Comparison of ENCODE assay signal across 10 mouse cellular contexts in the genomic region with DNA sequence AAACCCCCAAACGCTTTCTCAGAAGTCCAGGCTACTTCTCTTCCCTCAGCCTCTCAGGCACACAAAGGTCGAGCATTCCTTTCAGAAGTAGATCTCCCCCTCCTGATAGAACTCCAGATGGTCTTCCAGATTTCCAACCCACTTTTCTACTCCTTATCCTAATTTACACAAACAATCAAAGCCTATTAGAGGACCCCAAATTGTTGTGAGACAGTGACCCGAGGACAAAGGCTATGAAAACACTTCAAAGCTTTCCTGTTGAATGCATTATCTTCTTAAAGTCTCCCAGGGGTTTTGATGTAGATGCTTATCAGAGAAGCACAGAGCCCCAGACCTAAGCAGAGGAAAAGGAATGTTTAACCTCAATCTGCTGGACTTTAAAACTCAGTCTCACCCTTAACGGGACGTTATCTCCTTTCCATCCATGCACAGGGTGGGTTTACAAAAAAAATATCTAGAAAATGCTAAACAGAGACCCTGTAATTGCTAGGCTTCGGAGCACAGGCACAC.
DNase-seq lines count a peak whose midpoint lies in the region; ATAC-seq and TF ChIP-seq lines count a peak whose summit lies in the region.
"Had no signal": no experiment of that assay in that cellular context is flagged by ENCODE, and none has a peak within 500 bp of the region (broad histone marks: within the 10 kb centered on the region; RNA-seq: fewer than 3 reads in every experiment).

No protein-coding gene starts in this region.

- 10% methylated on average over 6 of the region's 6 CpGs for WGBS in intestine, embryonic 14.5 days
- WGBS in intestine, postnatal 0 days, result 18% methylated on average over 6 of the region's 6 CpGs
- WGBS in embryonic facial prominence, embryonic 13.5 days, result 11% methylated on average over 6 of the region's 6 CpGs
- WGBS in hindbrain, embryonic 15.5 days, result 21% methylated on average over 6 of the region's 6 CpGs
- WGBS in midbrain, postnatal 0 days, result 13% methylated on average over 6 of the region's 6 CpGs

- ATAC-seq in intestine, embryonic 14.5 days (replicated peaks; ENCODE audit: low FRiP score, low TSS enrichment, low read depth), result no peak
- ATAC-seq in intestine, postnatal 0 days, result no peak
- no peak for ATAC-seq in embryonic facial prominence, embryonic 13.5 days (ENCODE audit: insufficient number of reproducible peaks, insufficient read depth, low FRiP score, low TSS enrichment, low read depth)
- no peak for ATAC-seq in hindbrain, embryonic 15.5 days (ENCODE audit: low FRiP score, low read depth)
- ATAC-seq in midbrain, postnatal 0 days (ENCODE audit: low FRiP score), result no peak
- ATAC-seq: intestine, embryonic 16.5 days; liver, embryonic 12.5 days had no signal

- H3K27me3 ChIP-seq in intestine, embryonic 14.5 days (replicated peaks; ENCODE audit: control insufficient read depth, insufficient read depth, low read length), result no peaks in the 10 kb centered on the region
- no peaks in the 10 kb centered on the region for H3K27me3 ChIP-seq in intestine, postnatal 0 days (replicated peaks; ENCODE audit: control insufficient read depth, insufficient read depth, low read length)
- H3K27me3 ChIP-seq in embryonic facial prominence, embryonic 13.5 days, result no peaks in the 10 kb centered on the region
- no peaks in the 10 kb centered on the region for H3K27me3 ChIP-seq in hindbrain, embryonic 15.5 days
- H3K27me3 ChIP-seq in midbrain, postnatal 0 days (ENCODE audit: insufficient read depth, low read length), result no peaks in the 10 kb centered on the region
- H3K27me3 ChIP-seq: liver, embryonic 12.5 days had no signal

- TF ChIP-seq CTCF in intestine, postnatal 0 days (IDR thresholded peaks at IDR 0.05; ENCODE audit: low read depth), result no peak
- no peak for TF ChIP-seq CTCF in midbrain, postnatal 0 days (IDR thresholded peaks at IDR 0.05)

- peak overlapping the region; percentile 33 for H3K4me2 ChIP-seq in intestine, embryonic 14.5 days (ENCODE audit: low read length)
- H3K4me2 ChIP-seq in intestine, postnatal 0 days (replicated peaks; ENCODE audit: low read depth), result no peak overlapping the region
- H3K4me2 ChIP-seq in embryonic facial prominence, embryonic 13.5 days, result peak overlapping the region; percentile 51
- peak overlapping the region; percentile 43 for H3K4me2 ChIP-seq in hindbrain, embryonic 15.5 days
- H3K4me2 ChIP-seq in midbrain, postnatal 0 days (ENCODE audit: low read depth, low read length, poor library complexity, severe bottlenecking), result peak overlapping the region; percentile 33
- H3K4me2 ChIP-seq: liver, embryonic 12.5 days had no signal

- H3K4me3 ChIP-seq in intestine, embryonic 14.5 days (ENCODE audit: low read depth, low read length), result no peak overlapping the region
- no peak overlapping the region for H3K4me3 ChIP-seq in intestine, postnatal 0 days (ENCODE audit: low read depth, low read length)
- peak overlapping the region; percentile 21 for H3K4me3 ChIP-seq in embryonic facial prominence, embryonic 13.5 days
- H3K4me3 ChIP-seq in hindbrain, embryonic 15.5 days, result 0 out of 2 replicates have a peak overlapping the region, but pooled peaks have one; percentile 2
- no peak overlapping the region for H3K4me3 ChIP-seq in midbrain, postnatal 0 days (ENCODE audit: low read depth, low read length)
- H3K4me3 ChIP-seq: liver, embryonic 12.5 days had no signal

- no peak overlapping the region for H3K9ac ChIP-seq in intestine, embryonic 14.5 days (ENCODE audit: low read length)
- no peak overlapping the region for H3K9ac ChIP-seq in intestine, postnatal 0 days (ENCODE audit: low read depth, low read length)
- peak overlapping the region; percentile 46; the same call in 1 of the 2 replicates for H3K9ac ChIP-seq in embryonic facial prominence, embryonic 13.5 days
- no peak overlapping the region for H3K9ac ChIP-seq in hindbrain, embryonic 15.5 days
- no peak overlapping the region for H3K9ac ChIP-seq in midbrain, postnatal 0 days (replicated peaks; ENCODE audit: low read length, poor library complexity, severe bottlenecking)
- H3K9ac ChIP-seq: liver, embryonic 12.5 days had no signal

- H3K36me3 ChIP-seq in intestine, embryonic 14.5 days (ENCODE audit: control insufficient read depth, insufficient read depth, low read length), result no peaks in the 10 kb centered on the region
- H3K36me3 ChIP-seq in intestine, postnatal 0 days (ENCODE audit: control insufficient read depth, insufficient read depth), result no peaks in the 10 kb centered on the region
- no peaks in the 10 kb centered on the region for H3K36me3 ChIP-seq in embryonic facial prominence, embryonic 13.5 days
- no peaks in the 10 kb centered on the region for H3K36me3 ChIP-seq in hindbrain, embryonic 15.5 days
- no peaks in the 10 kb centered on the region for H3K36me3 ChIP-seq in midbrain, postnatal 0 days (ENCODE audit: insufficient read depth, low read length)
- H3K36me3 ChIP-seq: liver, embryonic 12.5 days had no signal

- no peak overlapping the region for H3K27ac ChIP-seq in intestine, embryonic 14.5 days (ENCODE audit: low read depth)
- no peak overlapping the region for H3K27ac ChIP-seq in intestine, postnatal 0 days (ENCODE audit: low read depth, low read length)
- peak overlapping the region; percentile 2; the same call in 1 of the 2 replicates for H3K27ac ChIP-seq in embryonic facial prominence, embryonic 13.5 days
- 0 out of 2 replicates have a peak overlapping the region, but pooled peaks have one; percentile 46 for H3K27ac ChIP-seq in hindbrain, embryonic 15.5 days (replicated peaks)
- H3K27ac ChIP-seq in midbrain, postnatal 0 days (ENCODE audit: low read depth, low read length), result no peak overlapping the region
- H3K27ac ChIP-seq: liver, embryonic 12.5 days had no signal

- no peak for DNase-seq in intestine, embryonic 14.5 days (ENCODE audit: low spot score)
- DNase-seq in midbrain, postnatal 0 days (ENCODE audit: low spot score), result no peak
- DNase-seq in cerebellum, postnatal 36 days, result no peak
- DNase-seq in thymus, postnatal 10 days (ENCODE audit: low spot score in 2 of 2), result no peak
- DNase-seq in adrenal gland, postnatal 36 days, result no peak

- no peaks in the 10 kb centered on the region for H3K9me3 ChIP-seq in intestine, embryonic 14.5 days (ENCODE audit: control insufficient read depth, low read length)
- H3K9me3 ChIP-seq in intestine, postnatal 0 days (ENCODE audit: control insufficient read depth), result no peaks in the 10 kb centered on the region
- no peaks in the 10 kb centered on the region for H3K9me3 ChIP-seq in embryonic facial prominence, embryonic 13.5 days
- H3K9me3 ChIP-seq in hindbrain, embryonic 15.5 days, result no peaks in the 10 kb centered on the region
- no peaks in the 10 kb centered on the region for H3K9me3 ChIP-seq in midbrain, postnatal 0 days (ENCODE audit: low read length)
- H3K9me3 ChIP-seq: liver, embryonic 12.5 days had no signal

- H3K4me1 ChIP-seq in intestine, embryonic 14.5 days (replicated peaks; ENCODE audit: control insufficient read depth, insufficient read depth, low read length), result 0 out of 2 replicates have a peak, but pooled peaks cover 4% of the 10 kb centered on the region
- no peaks in the 10 kb centered on the region for H3K4me1 ChIP-seq in intestine, postnatal 0 days (replicated peaks; ENCODE audit: control insufficient read depth, insufficient read depth, low read length)
- H3K4me1 ChIP-seq in embryonic facial prominence, embryonic 13.5 days, result peaks cover 16% of the 10 kb centered on the region
- peaks cover 14% of the 10 kb centered on the region for H3K4me1 ChIP-seq in hindbrain, embryonic 15.5 days (replicated peaks)
- H3K4me1 ChIP-seq in midbrain, postnatal 0 days (ENCODE audit: insufficient read depth, low read length), result 0 out of 2 replicates have a peak, but pooled peaks cover 6% of the 10 kb centered on the region
- H3K4me1 ChIP-seq: liver, embryonic 12.5 days had no signal

Comparison
In these comparisons a context has a peak if more than half of its experiments do, and no peak if none do; other contexts are left out.
1. H3K27ac ChIP-seq: peak in embryonic facial prominence, embryonic 13.5 days (single experiment) and hindbrain, embryonic 15.5 days (single experiment); none in intestine, embryonic 14.5 days (single experiment), intestine, postnatal 0 days (single experiment) and midbrain, postnatal 0 days (single experiment).
2. H3K4me3 ChIP-seq: peak in embryonic facial prominence, embryonic 13.5 days (single experiment) and hindbrain, embryonic 15.5 days (single experiment); none in intestine, embryonic 14.5 days (single experiment), intestine, postnatal 0 days (single experiment) and midbrain, postnatal 0 days (single experiment).